Mouse (Mus musculus) layer of hippocampus, postnatal 36 days (tissue): ENCODE data around the gene Shprh. TPM values are rescaled to one million over a fixed set of nuclear protein-coding genes. Genes with fewer than 3 reads are reported as not detected.
"Not testable (repeated sequence)": the region's sequence is repeated elsewhere in the genome, so short reads cannot be mapped to it uniquely, and the experiment has no call there.

Source experiments
- DNase-seq, 2 experiments: peaks; one replicate each; pipeline ENCODE4 v3.0.0; 2022
- total RNA-seq, 2 experiments: library from RNA; stranded (reverse); gene quantifications; 2 replicates each; pipeline ENCODE4 v1.2.3; 2021

Gene Shprh
- 10 to 100 TPM; 43.4 to 44.9 TPM for total RNA-seq

GRCm38 (mm10) chr10:11148884-11149741 lies at the start of gene Shprh:
Gene Shprh, plus strand, starts transcription at chr10:11149427.
- DNase-seq = peak; percentile 96 to 97

DNA sequence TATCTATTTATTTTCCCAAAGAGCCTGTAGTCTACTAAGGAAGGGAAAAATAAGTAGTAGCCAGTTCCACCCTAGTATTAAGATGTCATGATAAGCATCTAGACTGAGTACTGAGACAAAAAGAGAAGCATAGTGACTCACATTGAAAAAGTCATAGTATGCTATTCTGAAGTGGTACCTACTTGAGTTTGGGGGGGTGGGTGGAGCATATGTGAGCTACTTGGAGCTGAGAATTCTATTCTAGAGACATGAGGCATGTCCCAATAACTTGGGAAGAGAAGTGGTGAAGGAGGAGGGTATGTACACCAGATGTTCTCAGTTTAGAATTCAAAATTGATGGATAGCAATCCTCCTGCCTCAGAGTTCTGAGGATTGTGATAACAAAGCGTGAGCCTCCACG lies 27.4 kb upstream of the Shprh start:
- no peak for DNase-seq

- DNase-seq = no peak
Observed at GRCm38 (mm10) chr10:11145580-11145979, 3.6 kb upstream of the Shprh start.

GRCm38 (mm10) chr10:11148446-11148845 lies 781 bp upstream of the Shprh start:
- no peak for DNase-seq

DNA sequence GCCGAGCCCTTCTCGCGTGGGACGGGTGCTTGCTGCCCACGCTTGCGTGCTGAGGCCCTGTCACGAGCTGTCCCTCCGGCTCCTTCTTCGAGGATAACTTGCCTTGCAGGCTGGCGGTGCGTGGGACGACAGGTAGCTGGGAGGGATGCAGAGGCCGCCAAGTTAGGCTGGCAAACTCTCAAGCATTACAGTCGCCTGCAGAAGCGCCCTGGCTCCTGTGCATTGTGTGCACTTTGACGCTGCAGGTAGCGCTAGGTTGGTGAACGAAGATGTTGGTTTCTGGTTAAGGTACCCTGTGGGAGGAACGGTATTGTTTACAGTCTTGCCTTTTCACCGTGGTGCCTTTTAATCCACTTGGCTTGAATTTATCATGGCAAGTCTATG lies 507 bp downstream of the Shprh start:
- DNase-seq = no peak

- no peak for DNase-seq
Observed at GRCm38 (mm10) chr10:11151644-11152043, 2.4 kb downstream of the Shprh start.

DNA sequence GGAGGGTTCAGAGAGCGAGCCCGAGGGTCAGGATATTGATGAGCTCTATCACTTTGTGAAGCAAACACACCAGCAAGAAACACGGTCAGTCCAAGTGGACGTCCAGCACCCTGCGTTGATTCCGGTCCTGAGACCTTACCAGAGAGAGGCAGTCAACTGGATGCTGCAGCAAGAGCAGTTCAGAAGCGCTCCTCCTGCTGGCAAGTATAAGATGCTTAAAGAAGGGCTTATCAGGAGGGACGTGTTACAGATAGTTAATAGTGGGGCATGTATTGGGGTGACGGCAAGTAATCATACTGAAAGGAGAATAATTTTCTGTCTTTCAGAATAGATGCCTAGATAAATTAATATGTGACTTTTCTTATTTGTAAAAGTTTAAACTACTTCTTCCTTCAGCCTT lies 7.8 kb downstream of the Shprh start:
- DNase-seq = no peak

- DNase-seq = no peak
Observed at GRCm38 (mm10) chr10:11164537-11164936, 15.3 kb downstream of the Shprh start.

DNA sequence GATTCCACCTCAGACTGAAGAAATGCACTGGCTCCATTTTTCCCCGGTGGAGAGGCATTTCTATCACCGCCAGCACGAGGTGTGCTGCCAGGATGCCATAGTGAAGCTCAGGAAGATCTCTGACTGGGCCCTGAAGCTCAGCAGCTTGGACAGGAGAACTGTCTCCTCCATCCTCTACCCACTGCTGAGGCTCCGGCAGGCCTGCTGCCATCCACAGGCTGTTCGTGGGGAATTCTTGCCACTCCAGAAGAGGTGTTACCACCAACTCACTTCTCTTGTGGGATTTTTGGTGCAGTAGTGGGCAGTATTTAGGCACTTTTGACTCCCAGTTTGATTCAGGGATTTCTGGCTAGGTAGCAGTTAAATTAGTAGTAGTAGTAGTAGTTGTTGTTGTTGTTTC lies 21.0 kb downstream of the Shprh start:
- DNase-seq = no peak

DNA sequence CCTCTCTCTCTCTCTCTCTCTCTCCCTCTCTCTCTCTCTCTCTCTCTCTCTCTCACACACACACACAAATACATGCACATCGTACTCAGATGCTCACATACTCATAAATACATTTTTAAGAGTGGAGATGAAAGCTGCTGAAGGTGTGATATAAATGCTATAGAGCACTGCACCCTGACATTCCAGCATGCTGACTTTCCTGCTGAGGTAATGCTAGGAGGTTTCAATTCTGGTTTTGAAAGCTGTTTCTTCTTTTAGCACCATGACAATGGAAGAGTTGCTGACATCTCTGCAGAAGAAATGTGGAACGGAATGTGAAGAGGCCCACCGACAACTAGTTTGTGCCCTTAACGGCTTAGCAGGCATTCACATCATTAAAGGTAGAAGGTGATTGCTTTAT lies 22.4 kb downstream of the Shprh start:
- no peak for DNase-seq

GRCm38 (mm10) chr10:11172519-11172918 lies 23.3 kb downstream of the Shprh start:
- no peak for DNase-seq

- DNase-seq = no peak
Observed at GRCm38 (mm10) chr10:11175801-11176482, 26.7 kb downstream of the Shprh start.

GRCm38 (mm10) chr10:11180077-11180476 lies 30.9 kb downstream of the Shprh start:
- no peak for DNase-seq

DNA sequence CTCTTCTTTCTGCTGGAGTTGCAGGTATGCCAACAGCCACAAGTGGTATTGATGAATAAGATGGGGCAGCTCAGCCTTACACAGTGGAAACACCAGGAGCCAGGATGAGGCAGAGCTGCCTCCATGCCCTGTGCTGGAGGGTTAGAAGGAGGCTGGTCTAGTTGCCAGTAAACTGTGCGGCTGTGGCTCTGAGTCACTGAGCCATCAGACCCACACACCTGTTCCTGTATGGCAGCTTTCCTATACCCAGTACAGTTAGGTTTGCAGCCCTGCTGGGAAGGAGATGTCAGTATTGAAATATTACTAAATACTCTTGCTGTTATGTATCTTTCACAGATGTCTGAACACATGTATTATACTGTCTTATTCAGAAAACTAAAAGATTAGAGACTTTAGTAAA lies 48.1 kb downstream of the Shprh start:
- DNase-seq = no peak

DNA sequence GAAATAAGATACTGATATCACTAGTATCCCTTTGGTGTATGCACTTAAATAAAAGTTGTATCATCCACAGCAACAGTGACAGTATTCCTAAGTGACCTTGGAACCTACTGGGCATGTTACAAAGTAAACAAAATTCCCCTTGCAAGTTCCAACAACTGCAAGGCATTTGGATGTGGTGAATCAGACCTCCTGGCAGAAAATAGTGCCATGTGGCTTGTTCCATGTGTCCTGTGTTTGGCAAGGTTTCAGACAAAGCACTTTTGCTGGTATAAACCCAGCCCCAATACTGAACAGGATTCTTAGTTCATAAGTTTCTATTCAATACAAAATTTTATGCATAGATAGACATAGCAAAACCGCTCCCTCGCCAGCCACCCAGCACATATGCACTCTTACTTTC lies 49.1 kb downstream of the Shprh start:
- DNase-seq = peak; percentile 30 to 35

DNA sequence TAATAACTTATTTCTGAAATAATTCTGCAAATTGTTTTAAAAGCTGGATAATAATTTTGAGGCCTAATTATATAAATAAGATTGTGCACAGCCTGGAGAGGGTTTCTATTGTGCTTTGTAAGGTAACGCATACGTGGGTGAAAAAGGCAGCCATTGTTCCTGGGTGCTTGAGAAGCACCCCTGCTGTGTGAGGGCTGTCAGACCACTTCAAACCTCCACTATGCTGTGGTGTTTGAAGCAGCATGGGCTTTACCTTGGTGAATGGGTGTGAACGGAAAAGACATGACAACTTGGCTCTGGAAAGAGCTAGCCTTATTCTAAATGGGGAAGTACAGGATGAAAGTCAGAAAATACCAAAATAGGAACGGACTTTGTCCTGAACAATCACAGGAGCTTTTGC lies 50.8 kb downstream of the Shprh start:
- no peak for DNase-seq

- DNase-seq = not testable (repeated sequence)
Observed at GRCm38 (mm10) chr10:11205883-11206282, 56.7 kb downstream of the Shprh start.

- DNase-seq = no peak
Observed at GRCm38 (mm10) chr10:11208670-11209069, 59.4 kb downstream of the Shprh start.

- no peak for DNase-seq
Observed at GRCm38 (mm10) chr10:11212003-11212402, 62.8 kb downstream of the Shprh start.

GRCm38 (mm10) chr10:11226442-11226841 lies 77.2 kb downstream of the Shprh start:
- DNase-seq = no peak

GRCm38 (mm10) chr10:11229545-11230178 lies 80.4 kb downstream of the Shprh start:
- DNase-seq = no peak

DNA sequence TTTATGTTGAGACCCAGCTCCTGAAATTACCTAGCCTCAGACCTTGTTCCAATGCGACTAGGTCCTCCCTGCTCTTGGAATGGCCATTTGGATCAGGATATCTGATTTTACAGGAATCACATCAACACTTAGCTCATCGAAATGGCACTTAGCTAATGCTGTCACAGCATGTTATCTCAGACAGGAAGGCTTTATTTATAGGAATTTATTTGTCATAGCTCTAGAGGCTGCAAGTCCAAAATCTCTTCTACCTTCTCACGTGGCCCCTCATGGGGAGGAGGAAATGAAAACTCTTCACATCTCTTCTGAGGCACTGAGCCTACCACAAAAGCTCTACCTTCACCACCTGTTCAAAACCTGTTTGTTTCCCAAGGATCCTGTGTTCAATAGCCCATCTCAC lies 84.0 kb downstream of the Shprh start:
- DNase-seq = no peak

GRCm38 (mm10) chr10:11242988-11243387 lies 93.8 kb downstream of the Shprh start:
- not testable (repeated sequence) for DNase-seq
